Mouse (Mus musculus) hindbrain, embryonic 11.5 days (tissue): Measurements from ENCODE around the gene Gm42957. TPM values are rescaled to one million over a fixed set of nuclear protein-coding genes. Genes with fewer than 3 reads are reported as not detected.

Source experiments
- ATAC-seq: fragments of 200-750 bp; cut with Nextera tagmentation; 2 replicates; pipeline ENCODE4 v1.8.0; 2017; ENCODE audit warnings: mild to moderate bottlenecking, moderate TSS enrichment, moderate library complexity; ENCODE audit not compliant: low FRiP score
- DNase-seq: peaks from one replicate; pipeline ENCODE4 v3.0.0-alpha.2; 2015; ENCODE audit warnings: low spot score
- H3K27ac ChIP-seq: fragments of 300-500 bp; sonication (generic); 2 replicates; pipeline ENCODE4 v1.5.1; 2014; ENCODE audit warnings: mild to moderate bottlenecking, low read depth, low read length
- H3K27me3 ChIP-seq: fragments of 300-500 bp; sonication (generic); 2 replicates; pipeline ENCODE4 v1.6.1; 2014; ENCODE audit warnings: mild to moderate bottlenecking, low read length, moderate library complexity, mixed read lengths; ENCODE audit not compliant: control insufficient read depth, insufficient read depth
- H3K36me3 ChIP-seq: fragments of 300-500 bp; sonication (generic); 2 replicates; pipeline ENCODE4 v1.6.1; 2014; ENCODE audit warnings: mild to moderate bottlenecking, low read length, moderate library complexity, mixed read lengths; ENCODE audit not compliant: control insufficient read depth, insufficient read depth
- H3K4me1 ChIP-seq: fragments of 300-500 bp; sonication (generic); replicated peaks from 2 replicates; pipeline ENCODE4 v1.6.1; 2014; ENCODE audit warnings: low read length, mixed read lengths; ENCODE audit not compliant: control insufficient read depth, insufficient read depth
- H3K4me2 ChIP-seq: fragments of 300-500 bp; sonication (generic); replicated peaks from 2 replicates; pipeline ENCODE4 v1.6.1; 2014; ENCODE audit warnings: mild to moderate bottlenecking, low read depth, low read length
- H3K4me3 ChIP-seq: fragments of 300-500 bp; sonication (generic); 2 replicates; pipeline ENCODE4 v1.5.1; 2014; ENCODE audit warnings: low read depth, low read length
- H3K9ac ChIP-seq: fragments of 300-500 bp; sonication (generic); 2 replicates; pipeline ENCODE4 v1.6.1; 2014; ENCODE audit warnings: low read depth, low read length
- H3K9me3 ChIP-seq: fragments of 300-500 bp; sonication (generic); 2 replicates; pipeline ENCODE4 v1.6.1; 2016; ENCODE audit warnings: low read length; ENCODE audit not compliant: control insufficient read depth
- WGBS: fragments of 180-500 bp; shearing (Covaris S2); extraction: QIAGEN DNeasy Blood & Tissue Kit; methylation state at CpG from one replicate; pipeline ENCODE4 v1.1.7; 2014; 5-methylcytosine and 5-hydroxymethylcytosine counted together
- polyA plus RNA-seq: library from polyadenylated mRNA; unstranded; fragments of >200 nt; fragmentation: Nextera tagmentation; extraction: Ambion mirVana; gene quantifications from 2 replicates; pipeline ENCODE4 v1.2.1, GENCODE M21; 2014

Gene Gm42957
- polyA plus RNA-seq, 1 experiment from 2014 or later, result 0.22 TPM

- Histone ChIP-seq H3K9me3 (no peaks in the 10 kb centered on the region), H3K9ac (no peak overlapping the region), H3K27me3 (no peaks in the 10 kb centered on the region), H3K4me1 (no peaks in the 10 kb centered on the region), H3K4me3 (no peak overlapping the region), H3K4me2 (no peak overlapping the region), H3K27ac (no peak overlapping the region), H3K36me3 (0 out of 2 replicates have a peak, but pooled peaks cover 4% of the 10 kb centered on the region)
- WGBS, result 87% methylated on average over 4 of the region's 4 CpGs
- ATAC-seq (no peak), DNase-seq (no peak)
These were observed 65.7 kb downstream of the Gm42957 start for GRCm38 (mm10) chr3:96701003-96701402.

Other genes starting within 250 kb of the Gm42957 start
- not detected in 2 replicates for gene BC107364, start 183.2 kb upstream of the Gm42957 start, polyA plus RNA-seq
- 1.5 and 1.6 TPM in 2 replicates for gene Hfe2, start 110.3 kb upstream of the Gm42957 start, polyA plus RNA-seq
- gene Txnip, start 77.5 kb upstream of the Gm42957 start, polyA plus RNA-seq, result 48.9 and 53.4 TPM in 2 replicates
- 0.46 and 0.70 TPM in 2 replicates for gene Gm16253, start 58.5 kb upstream of the Gm42957 start, polyA plus RNA-seq
- 15.4 and 16.6 TPM in 2 replicates for gene Polr3gl, start 41.3 kb upstream of the Gm42957 start, polyA plus RNA-seq
- gene Ankrd34a, start 38.8 kb upstream of the Gm42957 start, polyA plus RNA-seq, result 2.0 and 2.4 TPM in 2 replicates
- gene Lix1l, start 34.3 kb upstream of the Gm42957 start, polyA plus RNA-seq, result 7.1 and 7.8 TPM in 2 replicates
- gene Rbm8a, start 5.5 kb upstream of the Gm42957 start, polyA plus RNA-seq, result 172 and 178 TPM in 2 replicates
- gene Pex11b, start 98 bp upstream of the Gm42957 start, polyA plus RNA-seq, result 42.8 and 44.6 TPM in 2 replicates
- gene Itga10, start 10.1 kb downstream of the Gm42957 start, polyA plus RNA-seq, result 0.53 and 1.3 TPM in 2 replicates
- 0.25 and 0.40 TPM in 2 replicates for gene Ankrd35, start 34.7 kb downstream of the Gm42957 start, polyA plus RNA-seq
- gene Pias3, start 60.9 kb downstream of the Gm42957 start, polyA plus RNA-seq, result 25.2 and 28.2 TPM in 2 replicates
- 12.8 and 14.4 TPM in 2 replicates for gene Nudt17, start 73.1 kb downstream of the Gm42957 start, polyA plus RNA-seq
- 38.0 and 38.1 TPM in 2 replicates for gene Polr3c, start 92.2 kb downstream of the Gm42957 start, polyA plus RNA-seq
- gene Rnf115, start 92.2 kb downstream of the Gm42957 start, polyA plus RNA-seq, result 90.0 and 90.4 TPM in 2 replicates
- gene Pdzk1, start 193.8 kb downstream of the Gm42957 start, polyA plus RNA-seq, result not detected in 2 replicates
- 0.18 and 0.20 TPM in 2 replicates for gene Cd160, start 193.9 kb downstream of the Gm42957 start, polyA plus RNA-seq